Mouse (Mus musculus): ENCODE measurements around the gene Sh3d19. TPM values are rescaled to one million over a fixed set of nuclear protein-coding genes. Genes with fewer than 3 reads are reported as not detected.

Gene Sh3d19
- polyA plus RNA-seq, 1 experiment = 64.7 TPM

- TF ChIP-seq CTCF (IDR thresholded peaks at IDR 0.05; ENCODE audit: insufficient read depth, low read length) = no peak
- TF ChIP-seq POLR2A (IDR thresholded peaks at IDR 0.05; ENCODE audit: borderline replicate concordance, extremely low read depth, low read depth, low read length) = no peak
- Histone ChIP-seq H3K4me3 (replicated peaks; ENCODE audit: extremely low read depth, low read depth, low read length) (no peak overlapping the region), H3K4me1 (ENCODE audit: control insufficient read depth, insufficient read depth, low read length) (peaks cover 2% of the 10 kb centered on the region)
- WGBS = 75% methylated on average over 16 of the region's 16 CpGs
- DNase-seq = no peak
These were observed 50.2 kb downstream of the Sh3d19 start for GRCm38 (mm10) chr3:86020921-86021650.

- no peak for TF ChIP-seq POLR2A (IDR thresholded peaks at IDR 0.05; ENCODE audit: borderline replicate concordance, extremely low read depth, low read depth, low read length)
- no peak for TF ChIP-seq CTCF (IDR thresholded peaks at IDR 0.05; ENCODE audit: insufficient read depth, low read length)
- 92% methylated on average over 4 of the region's 4 CpGs for WGBS
- no peak for DNase-seq
- Histone ChIP-seq H3K4me3 (replicated peaks; ENCODE audit: extremely low read depth, low read depth, low read length) (no peak overlapping the region), H3K4me1 (ENCODE audit: control insufficient read depth, insufficient read depth, low read length) (peaks cover 2% of the 10 kb centered on the region)
These were observed 50.7 kb downstream of the Sh3d19 start for GRCm38 (mm10) chr3:86021651-86022050.

- no peak overlapping the region for H3K4me3 ChIP-seq (replicated peaks; ENCODE audit: extremely low read depth, low read depth, low read length)
- WGBS = 87% methylated on average over 12 of the region's 12 CpGs
These were observed 53.3 kb downstream of the Sh3d19 start for GRCm38 (mm10) chr3:86024065-86024795.

GRCm38 (mm10) chr3:86025341-86026137, 54.6 kb downstream of the Sh3d19 start:
- Histone ChIP-seq H3K4me1 (ENCODE audit: control insufficient read depth, insufficient read depth, low read length) (peaks cover 2% of the 10 kb centered on the region), H3K4me3 (replicated peaks; ENCODE audit: extremely low read depth, low read depth, low read length) (no peak overlapping the region)
- no peak for DNase-seq
- TF ChIP-seq CTCF (IDR thresholded peaks at IDR 0.05; ENCODE audit: insufficient read depth, low read length) (no peak), POLR2A (IDR thresholded peaks at IDR 0.05; ENCODE audit: borderline replicate concordance, extremely low read depth, low read depth, low read length) (no peak)
- WGBS = 90% methylated on average over 20 of the region's 20 CpGs

More at GRCm38 (mm10) chr3:86024065-86024795, 53.3 kb downstream of the Sh3d19 start:
- no peak for DNase-seq
- no peak for TF ChIP-seq POLR2A (IDR thresholded peaks at IDR 0.05; ENCODE audit: borderline replicate concordance, extremely low read depth, low read depth, low read length)
- no peak for TF ChIP-seq CTCF (IDR thresholded peaks at IDR 0.05; ENCODE audit: insufficient read depth, low read length)
- peaks cover 2% of the 10 kb centered on the region for H3K4me1 ChIP-seq (ENCODE audit: control insufficient read depth, insufficient read depth, low read length)

- TF ChIP-seq CTCF (IDR thresholded peaks at IDR 0.05; ENCODE audit: insufficient read depth, low read length) (no peak), POLR2A (IDR thresholded peaks at IDR 0.05; ENCODE audit: borderline replicate concordance, extremely low read depth, low read depth, low read length) (no peak)
- 74% methylated on average over 15 of the region's 15 CpGs for WGBS
- DNase-seq = no peak
- Histone ChIP-seq H3K4me3 (replicated peaks; ENCODE audit: extremely low read depth, low read depth, low read length) (no peak overlapping the region), H3K4me1 (ENCODE audit: control insufficient read depth, insufficient read depth, low read length) (peaks cover 2% of the 10 kb centered on the region)
These were observed 57.9 kb downstream of the Sh3d19 start for GRCm38 (mm10) chr3:86028658-86029375.

GRCm38 (mm10) chr3:86030566-86030965, 59.7 kb downstream of the Sh3d19 start:
- DNase-seq = no peak
- TF ChIP-seq POLR2A (IDR thresholded peaks at IDR 0.05; ENCODE audit: borderline replicate concordance, extremely low read depth, low read depth, low read length) = no peak
- no peak for TF ChIP-seq CTCF (IDR thresholded peaks at IDR 0.05; ENCODE audit: insufficient read depth, low read length)
- Histone ChIP-seq H3K4me3 (replicated peaks; ENCODE audit: extremely low read depth, low read depth, low read length) (no peak overlapping the region), H3K4me1 (ENCODE audit: control insufficient read depth, insufficient read depth, low read length) (peaks cover 2% of the 10 kb centered on the region; the same call in 1 of the 2 replicates)
- 55% methylated on average over 4 of the region's 4 CpGs for WGBS

GRCm38 (mm10) chr3:86033455-86034090, 62.7 kb downstream of the Sh3d19 start:
- TF ChIP-seq POLR2A (IDR thresholded peaks at IDR 0.05; ENCODE audit: borderline replicate concordance, extremely low read depth, low read depth, low read length) (no peak), CTCF (IDR thresholded peaks at IDR 0.05; ENCODE audit: insufficient read depth, low read length) (no peak)
- no peak overlapping the region for H3K4me3 ChIP-seq (replicated peaks; ENCODE audit: extremely low read depth, low read depth, low read length)

GRCm38 (mm10) chr3:86037926-86038484, 67.1 kb downstream of the Sh3d19 start:
- no peak for DNase-seq
- Histone ChIP-seq H3K4me1 (ENCODE audit: control insufficient read depth, insufficient read depth, low read length) (peaks cover 18% of the 10 kb centered on the region), H3K4me3 (replicated peaks; ENCODE audit: extremely low read depth, low read depth, low read length) (no peak overlapping the region)
- WGBS = 35% methylated on average over 9 of the region's 9 CpGs
- TF ChIP-seq CTCF (IDR thresholded peaks at IDR 0.05; ENCODE audit: insufficient read depth, low read length) (no peak), POLR2A (IDR thresholded peaks at IDR 0.05; ENCODE audit: borderline replicate concordance, extremely low read depth, low read depth, low read length) (no peak)

More at GRCm38 (mm10) chr3:86033455-86034090, 62.7 kb downstream of the Sh3d19 start:
- DNase-seq = no peak
- peaks cover 6% of the 10 kb centered on the region for H3K4me1 ChIP-seq (ENCODE audit: control insufficient read depth, insufficient read depth, low read length)
- 80% methylated on average over 9 of the region's 9 CpGs for WGBS

Data from lung, adult 2 months (tissue).